Mouse (Mus musculus): Measurements from ENCODE around the gene Lpar5. TPM values are rescaled to one million over a fixed set of nuclear protein-coding genes. Genes with fewer than 3 reads are reported as not detected.
A peak's percentile ranks its signal among the peaks of the same experiment; 100 is the strongest.
"Not testable (repeated sequence)": the region's sequence is repeated elsewhere in the genome, so short reads cannot be mapped to it uniquely, and the experiment has no call there.

The Lpar5 gene
- polyA plus RNA-seq (2012; ENCODE audit: insufficient read depth, low replicate concordance), result 0.62 TPM in 1 of 2 replicates, not detected in the other

DNA sequence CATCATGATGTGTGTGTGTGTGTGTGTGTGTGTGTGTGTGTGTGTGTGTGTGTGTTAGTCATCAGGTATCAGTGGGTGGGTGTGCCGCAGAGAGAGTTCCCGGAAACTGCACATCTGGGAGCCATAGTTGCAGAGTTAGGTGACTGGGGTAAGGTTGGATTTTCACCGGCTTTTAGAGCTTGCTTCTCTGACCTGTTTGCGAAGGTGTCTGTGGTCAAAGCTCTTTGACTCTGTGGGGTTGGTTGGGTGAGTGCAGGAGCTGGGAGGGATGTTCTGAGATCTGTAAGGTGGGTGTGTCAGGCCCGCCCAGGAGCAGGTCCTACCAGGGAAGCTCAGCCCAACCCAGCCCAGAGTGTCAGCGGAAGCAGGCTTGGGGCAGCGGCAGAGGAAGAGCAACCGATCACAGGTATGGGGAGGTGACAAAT, at the start of gene Lpar5:
Gene Lpar5, plus strand, starts transcription at position 350 of the 425 bp plus-strand sequence.
- Histone ChIP-seq H3K9me3 (peaks cover 9% of the 10 kb centered on the region), H3K4me3 (replicated peaks) (no peak within 1 kb of the TSS), H3K36me3 (replicated peaks; ENCODE audit: low read length) (no peaks in the 10 kb centered on the region), H3K4me1 (peaks cover 32% of the 10 kb centered on the region), H3K27me3 (replicated peaks) (peaks cover 18% of the 10 kb centered on the region)
- TF ChIP-seq FLI1 (IDR thresholded peaks at IDR 0.05; ENCODE audit: low read length), result no peak
- no peak for TF ChIP-seq GATA1 (IDR thresholded peaks at IDR 0.05; ENCODE audit: borderline replicate concordance, low read length)

DNA sequence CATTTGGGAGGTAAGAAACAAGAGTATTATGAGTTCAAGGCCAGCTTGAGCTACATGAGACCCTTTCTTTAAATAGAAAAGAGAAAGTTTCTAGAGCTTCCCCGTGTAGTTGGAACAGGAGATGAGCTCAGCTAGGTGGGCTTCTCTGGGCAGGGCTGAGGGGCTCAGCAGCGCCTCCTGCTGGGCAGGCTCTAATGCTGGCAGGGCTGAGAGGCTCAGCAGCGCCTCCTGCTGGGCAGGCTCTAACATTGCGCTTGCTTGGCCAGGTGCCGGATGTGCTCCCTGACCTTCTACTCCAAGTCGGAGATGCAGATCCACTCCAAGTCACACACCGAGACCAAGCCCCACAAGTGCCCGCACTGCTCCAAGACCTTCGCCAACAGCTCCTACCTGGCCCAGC, 37.2 kb upstream of the Lpar5 start:
- H3K4me1 ChIP-seq; H3K9me3 ChIP-seq; H3K27me3 ChIP-seq (replicated peaks); H3K4me3 ChIP-seq (replicated peaks): not testable (repeated sequence)
- peaks cover 96% of the 10 kb centered on the region for H3K36me3 ChIP-seq (replicated peaks; ENCODE audit: low read length)

DNA sequence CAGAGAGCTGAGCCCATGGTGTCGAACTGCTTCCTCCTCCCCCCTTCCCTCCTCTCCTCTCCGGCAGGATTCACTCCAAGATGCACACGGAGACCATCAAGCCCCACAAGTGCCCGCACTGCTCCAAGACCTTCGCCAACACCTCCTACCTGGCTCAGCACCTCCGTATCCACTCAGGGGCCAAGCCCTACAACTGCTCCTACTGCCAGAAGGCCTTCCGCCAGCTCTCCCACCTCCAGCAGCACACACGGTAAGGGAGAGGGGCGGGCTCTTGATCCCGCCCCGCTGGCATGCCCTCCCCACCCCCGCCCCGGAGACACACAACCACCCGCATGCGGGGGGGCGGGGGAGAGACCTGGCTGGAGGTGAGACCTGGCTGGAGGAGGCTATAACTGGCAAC, 36.1 kb upstream of the Lpar5 start:
- Histone ChIP-seq H3K9me3 (no peaks in the 10 kb centered on the region), H3K4me3 (replicated peaks) (no peak overlapping the region), H3K36me3 (replicated peaks; ENCODE audit: low read length) (peaks cover 96% of the 10 kb centered on the region), H3K4me1 (no peaks in the 10 kb centered on the region; the same call in 1 of the 2 replicates), H3K27me3 (replicated peaks) (no peaks in the 10 kb centered on the region)
- TF ChIP-seq FLI1 (IDR thresholded peaks at IDR 0.05; ENCODE audit: low read length) (no peak), GATA1 (IDR thresholded peaks at IDR 0.05; ENCODE audit: borderline replicate concordance, low read length) (no peak)

DNA sequence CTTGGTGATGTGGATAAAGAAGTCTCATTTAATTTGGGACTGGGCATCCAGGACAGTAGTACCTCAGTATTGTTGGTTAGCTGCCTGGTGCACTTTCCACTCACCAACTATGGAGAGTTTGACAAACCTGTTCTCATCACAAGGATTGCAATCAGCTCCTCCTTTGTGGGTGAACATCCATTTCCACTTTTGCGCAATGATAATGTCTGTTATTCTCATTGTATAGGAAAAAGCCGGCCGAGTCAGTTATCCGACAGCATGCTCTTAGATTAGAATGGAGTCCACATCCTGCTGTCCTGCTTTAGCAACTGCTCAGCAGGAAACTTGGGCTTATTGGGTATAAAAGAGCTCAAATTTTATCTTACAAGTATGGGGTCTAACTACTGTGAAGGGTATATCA, 29.1 kb upstream of the Lpar5 start:
- peaks cover 56% of the 10 kb centered on the region for H3K36me3 ChIP-seq (replicated peaks; ENCODE audit: low read length)
- H3K27me3 ChIP-seq (replicated peaks), result no peaks in the 10 kb centered on the region
- H3K9me3 ChIP-seq, result no peaks in the 10 kb centered on the region
- H3K4me3 ChIP-seq (replicated peaks), result peak overlapping the region; percentile 95
- peaks cover 37% of the 10 kb centered on the region for H3K4me1 ChIP-seq
- TF ChIP-seq GATA1 (IDR thresholded peaks at IDR 0.05; ENCODE audit: borderline replicate concordance, low read length) (no peak), FLI1 (IDR thresholded peaks at IDR 0.05; ENCODE audit: low read length) (no peak)

DNA sequence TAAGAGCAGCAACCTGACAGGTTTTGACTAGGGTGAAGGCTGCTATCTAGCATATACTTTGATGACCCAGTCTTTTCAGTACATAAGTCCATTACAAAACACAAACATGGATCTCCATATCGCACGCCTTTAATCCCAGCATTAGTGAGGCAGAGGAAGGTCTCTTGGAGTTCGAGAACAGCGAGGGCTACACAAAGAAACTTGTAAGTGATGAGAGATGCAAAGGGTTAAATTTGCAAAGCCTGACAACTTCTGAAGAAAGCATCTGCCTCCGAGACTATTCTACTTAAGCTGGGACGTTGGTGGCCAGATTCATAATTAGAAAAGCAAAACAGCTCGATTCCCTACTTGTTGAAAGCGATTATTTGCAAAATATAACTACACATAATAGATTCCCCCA, 28.6 kb upstream of the Lpar5 start:
- Histone ChIP-seq H3K9me3 (no peaks in the 10 kb centered on the region), H3K36me3 (replicated peaks; ENCODE audit: low read length) (peaks cover 56% of the 10 kb centered on the region)

DNA sequence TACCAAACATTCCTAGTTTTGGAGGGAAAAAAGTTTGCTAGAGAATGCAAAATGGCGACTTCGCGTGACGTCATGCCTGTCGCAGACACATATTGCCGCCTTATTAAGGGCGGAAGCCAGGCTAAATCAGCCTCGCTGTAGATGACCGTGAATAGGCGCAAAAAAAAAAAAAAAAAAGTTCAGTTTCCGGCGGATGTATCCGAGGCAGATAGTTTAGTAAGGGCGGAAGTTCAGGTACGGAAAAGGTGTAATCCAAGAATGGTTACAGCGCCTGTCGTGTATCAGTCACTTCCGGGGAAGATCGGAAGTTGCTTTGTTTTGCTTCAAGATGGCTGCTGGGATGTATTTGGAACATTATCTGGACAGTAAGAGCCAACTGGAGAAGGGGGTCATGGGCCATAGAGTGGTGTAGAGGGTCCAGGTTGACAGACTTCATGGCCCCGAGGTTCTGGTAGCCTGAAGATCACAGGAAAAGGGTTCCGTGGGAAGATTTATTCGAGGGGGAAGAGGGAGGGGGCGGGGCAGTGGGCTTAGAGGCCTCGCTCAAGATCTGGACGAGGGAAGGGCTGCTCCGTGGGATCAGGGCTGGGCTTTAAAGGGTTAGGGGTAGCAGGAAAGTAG, 28.1 kb upstream of the Lpar5 start, which contains the start of gene Ing4:
Gene Ing4, plus strand, starts transcription at position 228 of the 621 bp plus-strand sequence.
- peak; percentile 60; the same call in 1 of the 2 replicates for TF ChIP-seq FLI1 (IDR thresholded peaks at IDR 0.05; ENCODE audit: low read length)
- TF ChIP-seq GATA1 (IDR thresholded peaks at IDR 0.05; ENCODE audit: borderline replicate concordance, low read length), result no peak
- Histone ChIP-seq H3K4me1 (peaks cover 37% of the 10 kb centered on the region), H3K36me3 (replicated peaks; ENCODE audit: low read length) (peaks cover 57% of the 10 kb centered on the region)

More for the DNA sequence above, 28.6 kb upstream of the Lpar5 start:
- Histone ChIP-seq H3K27me3 (replicated peaks) (no peaks in the 10 kb centered on the region), H3K4me3 (replicated peaks) (peak overlapping the region; percentile 95), H3K4me1 (peaks cover 37% of the 10 kb centered on the region)
- no peak for TF ChIP-seq FLI1 (IDR thresholded peaks at IDR 0.05; ENCODE audit: low read length)
- no peak for TF ChIP-seq GATA1 (IDR thresholded peaks at IDR 0.05; ENCODE audit: borderline replicate concordance, low read length)

DNA sequence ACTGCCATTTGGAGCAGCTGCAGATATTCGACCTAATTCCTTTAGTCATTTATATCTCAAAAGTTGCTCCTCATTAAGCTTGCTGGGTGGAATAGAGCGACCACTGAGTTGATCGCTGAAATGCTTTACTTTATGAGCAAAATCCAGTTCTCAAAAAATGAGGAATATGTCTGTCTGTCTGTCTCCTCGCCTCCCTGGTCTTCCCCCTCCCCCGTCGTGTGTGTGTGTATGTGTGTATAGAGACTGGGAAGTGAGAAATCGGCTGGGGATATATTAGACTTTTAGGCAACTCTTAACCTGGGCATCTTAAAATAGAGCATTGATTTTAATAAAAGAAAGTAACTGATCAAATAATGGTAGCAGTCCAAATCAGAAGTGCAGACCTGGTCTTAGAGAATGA, 27.5 kb upstream of the Lpar5 start:
- Histone ChIP-seq H3K4me1 (peaks cover 37% of the 10 kb centered on the region), H3K36me3 (replicated peaks; ENCODE audit: low read length) (peaks cover 57% of the 10 kb centered on the region), H3K9me3 (no peaks in the 10 kb centered on the region), H3K4me3 (replicated peaks) (peak overlapping the region; percentile 95), H3K27me3 (replicated peaks) (no peaks in the 10 kb centered on the region)
- TF ChIP-seq FLI1 (IDR thresholded peaks at IDR 0.05; ENCODE audit: low read length) (no peak), GATA1 (IDR thresholded peaks at IDR 0.05; ENCODE audit: borderline replicate concordance, low read length) (no peak)

More for the DNA sequence above, 28.1 kb upstream of the Lpar5 start, which contains the start of gene Ing4:
- Histone ChIP-seq H3K27me3 (replicated peaks) (no peaks in the 10 kb centered on the region), H3K4me3 (replicated peaks) (peak within 1 kb of the TSS; percentile 95), H3K9me3 (no peaks in the 10 kb centered on the region)

DNA sequence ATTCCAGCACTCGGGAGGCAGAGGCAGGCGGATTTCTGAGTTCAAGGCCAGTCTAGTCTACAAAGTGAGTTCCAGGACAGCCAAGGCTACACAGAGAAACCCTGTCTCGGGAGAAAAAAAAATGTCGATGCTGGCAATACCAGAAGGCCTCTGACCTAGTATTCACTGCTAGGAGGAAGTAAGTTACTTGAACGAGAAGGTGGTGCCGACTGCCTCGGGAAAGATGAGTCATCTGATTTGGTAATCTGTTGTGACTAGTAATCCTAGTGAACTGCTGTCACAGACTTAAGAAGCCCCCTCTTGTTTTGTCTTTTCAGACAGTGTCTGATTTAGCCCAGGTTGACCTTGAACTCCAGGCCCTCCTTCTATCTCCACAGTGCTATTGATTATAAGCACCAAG, 26.7 kb upstream of the Lpar5 start:
- H3K4me3 ChIP-seq (replicated peaks), result peak overlapping the region; percentile 23
- H3K27me3 ChIP-seq (replicated peaks), result no peaks in the 10 kb centered on the region
- no peak for TF ChIP-seq FLI1 (IDR thresholded peaks at IDR 0.05; ENCODE audit: low read length)
- TF ChIP-seq GATA1 (IDR thresholded peaks at IDR 0.05; ENCODE audit: borderline replicate concordance, low read length), result no peak
- no peaks in the 10 kb centered on the region for H3K9me3 ChIP-seq
- H3K4me1 ChIP-seq, result peaks cover 37% of the 10 kb centered on the region
- peaks cover 56% of the 10 kb centered on the region for H3K36me3 ChIP-seq (replicated peaks; ENCODE audit: low read length)

DNA sequence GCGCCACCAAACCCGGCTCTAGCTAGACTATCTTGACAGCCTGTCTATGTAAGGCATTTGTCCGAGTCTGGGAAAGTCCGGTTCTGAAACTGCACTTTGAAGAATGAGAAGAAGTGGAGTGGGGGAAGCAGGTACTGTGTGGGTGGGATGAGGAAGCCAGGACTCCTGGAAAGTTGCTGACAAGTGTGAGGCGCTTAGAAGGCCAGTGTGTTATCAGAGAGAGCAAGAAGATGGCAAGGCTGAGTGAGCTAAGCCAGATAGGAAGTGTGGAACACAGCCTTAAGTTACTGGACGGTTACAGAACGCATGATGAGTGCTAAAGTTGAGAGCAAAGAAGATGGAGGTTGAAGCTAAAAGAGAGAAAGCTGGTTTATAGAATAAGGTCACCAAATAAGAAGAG, 25.6 kb upstream of the Lpar5 start:
- H3K27me3 ChIP-seq (replicated peaks), result no peaks in the 10 kb centered on the region
- TF ChIP-seq GATA1 (IDR thresholded peaks at IDR 0.05; ENCODE audit: borderline replicate concordance, low read length) (no peak), FLI1 (IDR thresholded peaks at IDR 0.05; ENCODE audit: low read length) (no peak)
- H3K9me3 ChIP-seq, result no peaks in the 10 kb centered on the region
- H3K4me1 ChIP-seq, result peaks cover 46% of the 10 kb centered on the region
- H3K4me3 ChIP-seq (replicated peaks), result peak overlapping the region; percentile 34
- peaks cover 56% of the 10 kb centered on the region for H3K36me3 ChIP-seq (replicated peaks; ENCODE audit: low read length)

DNA sequence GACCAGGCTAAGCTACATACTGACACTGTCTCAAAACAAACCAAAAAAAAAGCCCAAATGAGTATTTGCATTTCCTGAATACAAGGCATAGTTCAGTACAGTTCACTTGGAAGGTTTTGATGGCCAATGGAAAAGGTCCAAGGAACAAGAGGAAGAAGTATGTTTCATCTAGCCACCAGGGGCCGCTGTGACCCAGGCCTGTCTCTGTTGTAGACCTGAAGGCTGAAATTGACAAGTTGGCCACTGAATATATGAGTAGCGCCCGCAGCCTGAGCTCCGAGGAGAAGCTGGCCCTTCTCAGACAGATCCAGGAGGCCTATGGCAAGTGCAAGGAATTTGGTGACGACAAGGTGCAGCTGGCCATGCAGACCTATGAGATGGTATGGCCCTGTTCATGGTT, 21.0 kb upstream of the Lpar5 start:
- Histone ChIP-seq H3K4me1 (peaks cover 49% of the 10 kb centered on the region), H3K36me3 (replicated peaks; ENCODE audit: low read length) (peaks cover 89% of the 10 kb centered on the region), H3K4me3 (replicated peaks) (no peak overlapping the region), H3K9me3 (no peaks in the 10 kb centered on the region), H3K27me3 (replicated peaks) (no peaks in the 10 kb centered on the region)
- TF ChIP-seq FLI1 (IDR thresholded peaks at IDR 0.05; ENCODE audit: low read length), result no peak
- no peak for TF ChIP-seq GATA1 (IDR thresholded peaks at IDR 0.05; ENCODE audit: borderline replicate concordance, low read length)
